Mouse (Mus musculus) hindbrain, postnatal 0 days (tissue): ENCODE measurements around the gene Ier5. TPM values are rescaled to one million over a fixed set of nuclear protein-coding genes. Genes with fewer than 3 reads are reported as not detected.

Experiments
- ATAC-seq: fragments of 200-750 bp; cut with Nextera tagmentation; 2 replicates; pipeline ENCODE4 v1.8.0; 2017; ENCODE audit warnings: mild to moderate bottlenecking, moderate TSS enrichment, moderate library complexity
- DNase-seq: peaks from one replicate; pipeline ENCODE4 v3.0.0-alpha.2; 2015; ENCODE audit warnings: low spot score
- H3K27ac ChIP-seq: fragments of 300-500 bp; sonication (generic); 2 replicates; pipeline ENCODE4 v1.5.1; 2014; ENCODE audit warnings: mild to moderate bottlenecking
- H3K27me3 ChIP-seq: fragments of 300-500 bp; sonication (generic); 2 replicates; pipeline ENCODE4 v1.6.1; 2014; ENCODE audit warnings: low read length, mixed read lengths; ENCODE audit not compliant: insufficient read depth
- H3K36me3 ChIP-seq: fragments of 300-500 bp; sonication (generic); 2 replicates; pipeline ENCODE4 v1.6.1; 2014; ENCODE audit warnings: low read length, mixed read lengths; ENCODE audit not compliant: insufficient read depth
- H3K4me1 ChIP-seq: fragments of 300-500 bp; sonication (generic); 2 replicates; pipeline ENCODE4 v1.6.1; 2014; ENCODE audit warnings: antibody characterized with exemption, low read length, mixed read lengths; ENCODE audit not compliant: insufficient read depth
- H3K4me2 ChIP-seq: fragments of 300-500 bp; sonication (generic); 2 replicates; pipeline ENCODE4 v1.6.1; 2014; ENCODE audit warnings: low read depth, mild to moderate bottlenecking, low read length, moderate library complexity, mixed read lengths
- H3K4me3 ChIP-seq: fragments of 300-500 bp; sonication (generic); 2 replicates; pipeline ENCODE4 v1.5.1; 2014; ENCODE audit warnings: low read length
- H3K9ac ChIP-seq: fragments of 300-500 bp; sonication (generic); replicated peaks from 2 replicates; pipeline ENCODE4 v1.6.1; 2014; ENCODE audit warnings: mild to moderate bottlenecking, low read length, moderate library complexity, mixed read lengths
- H3K9me3 ChIP-seq: fragments of 300-500 bp; sonication (generic); 2 replicates; pipeline ENCODE4 v1.6.1; 2016; ENCODE audit warnings: low read length, mixed read lengths
- CTCF ChIP-seq: IDR thresholded peaks from 2 replicates; pipeline ENCODE4 v1.5.1; 2016; ENCODE audit warnings: antibody characterized with exemption, control low read depth, low read depth
- WGBS: fragments of 180-500 bp; shearing (Covaris S2); extraction: QIAGEN DNeasy Blood & Tissue Kit; methylation state at CpG from one replicate; pipeline ENCODE4 v1.1.7; 2014; 5-methylcytosine and 5-hydroxymethylcytosine counted together
- polyA plus RNA-seq: library from polyadenylated mRNA; unstranded; fragments of >200 nt; fragmentation: Nextera tagmentation; extraction: Ambion mirVana; gene quantifications from 2 replicates; pipeline ENCODE4 v1.2.1, GENCODE M21; 2015
- total RNA-seq: library from RNA; depleted of rRNA; stranded (reverse); fragments of >200 nt; gene quantifications from 2 replicates; pipeline ENCODE4 v1.2.3, GENCODE M21; 2014

Gene Ier5
- total and polyA plus RNA-seq, 2 experiments from 2014 or later: 5.2 to 51.4 TPM

GRCm38 (mm10) chr1:155062057-155062456 lies 37.4 kb downstream of the Ier5 start:
- 91% methylated on average over 7 of the region's 7 CpGs for WGBS
- H3K4me3 ChIP-seq: no peak overlapping the region
- no peaks in the 10 kb centered on the region for H3K27me3 ChIP-seq
- H3K27ac ChIP-seq: no peak overlapping the region
- H3K4me2 ChIP-seq: no peak overlapping the region
- ATAC-seq (no peak), DNase-seq (no peak)
- TF ChIP-seq CTCF: no peak
- H3K36me3 ChIP-seq: no peaks in the 10 kb centered on the region
- H3K9me3 ChIP-seq: no peaks in the 10 kb centered on the region
- H3K4me1 ChIP-seq: peaks cover 20% of the 10 kb centered on the region
- no peak overlapping the region for H3K9ac ChIP-seq

DNA sequence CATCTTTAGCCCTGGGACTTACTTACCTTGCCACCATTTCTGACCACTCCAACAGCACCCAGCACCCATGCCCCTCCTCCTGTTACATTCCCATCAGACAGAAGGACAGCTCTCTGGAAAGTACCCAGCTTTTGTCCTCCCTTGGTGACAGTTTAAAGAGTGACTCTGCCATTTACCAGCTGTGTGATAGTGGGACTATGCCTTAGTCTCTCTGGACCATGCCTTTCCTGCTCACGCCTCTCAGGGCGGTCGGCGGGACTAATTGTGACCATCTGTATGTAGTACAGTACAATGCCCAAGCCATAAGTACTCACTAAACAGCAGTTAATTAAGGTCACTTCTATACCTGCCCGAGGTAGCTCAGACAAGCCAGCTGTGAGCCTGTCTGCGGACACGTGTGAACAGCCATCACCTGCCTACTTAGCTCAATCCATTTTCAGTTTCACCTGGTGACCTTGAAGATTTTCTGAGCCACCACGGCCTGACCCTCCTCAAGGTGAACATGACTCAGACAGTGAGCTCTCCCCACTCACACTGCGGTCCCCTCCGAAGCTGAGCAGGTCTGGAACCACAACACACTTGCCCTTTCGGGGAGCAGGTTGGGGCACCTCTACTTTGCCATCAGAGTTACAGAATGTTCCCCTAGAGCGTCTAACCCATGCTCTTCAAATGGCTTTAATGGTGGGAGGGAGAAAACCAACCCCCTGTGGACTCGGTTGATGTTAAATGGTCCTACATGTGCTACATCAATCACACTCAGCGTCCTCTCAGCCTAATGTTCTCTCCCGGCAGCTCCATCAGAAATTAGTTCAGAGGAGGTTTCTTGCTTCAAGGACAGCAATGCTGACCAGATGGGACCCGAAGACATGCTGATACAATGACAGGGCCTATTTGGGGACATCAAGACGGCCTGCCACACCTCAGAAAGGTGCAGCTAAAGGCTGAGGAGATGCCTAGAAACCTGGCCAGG lies 38.3 kb downstream of the Ier5 start:
- DNase-seq: no peak
- Histone ChIP-seq H3K4me3 (no peak overlapping the region), H3K9me3 (no peaks in the 10 kb centered on the region), H3K4me1 (peaks cover 23% of the 10 kb centered on the region), H3K36me3 (no peaks in the 10 kb centered on the region), H3K27me3 (no peaks in the 10 kb centered on the region), H3K27ac (peak overlapping the region; percentile 11; the same call in 1 of the 2 replicates), H3K9ac (no peak overlapping the region), H3K4me2 (no peak overlapping the region)
- TF ChIP-seq CTCF: no peak
- ATAC-seq: 0 out of 2 replicates have a peak, but pooled peaks have one; percentile 11
- WGBS: 69% methylated on average over 17 of the region's 17 CpGs

DNA sequence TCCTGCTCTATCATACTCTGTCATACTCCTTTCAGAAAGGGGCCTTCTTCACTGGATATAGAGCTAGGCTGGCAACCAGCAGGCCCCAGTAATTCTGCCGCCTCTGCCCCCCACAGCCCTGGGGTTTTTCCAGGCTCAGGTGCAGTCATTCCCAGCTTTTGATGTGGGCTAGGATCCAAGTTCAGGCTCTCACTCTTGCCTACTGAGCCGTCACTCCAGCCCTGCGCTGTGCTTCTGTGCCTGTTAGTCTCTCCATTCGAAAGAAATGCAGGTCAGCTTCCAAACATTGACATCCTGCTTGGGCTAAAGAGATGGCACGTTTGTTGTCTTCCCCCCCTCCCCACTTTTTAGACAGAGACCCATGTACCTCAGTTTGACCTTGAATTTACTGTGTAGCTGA lies 39.2 kb downstream of the Ier5 start:
- no peaks in the 10 kb centered on the region for H3K9me3 ChIP-seq
- H3K9ac ChIP-seq: no peak overlapping the region
- no peak overlapping the region for H3K4me3 ChIP-seq
- H3K27me3 ChIP-seq: no peaks in the 10 kb centered on the region
- no peaks in the 10 kb centered on the region for H3K36me3 ChIP-seq
- H3K4me2 ChIP-seq: no peak overlapping the region
- TF ChIP-seq CTCF: no peak
- DNase-seq (peak; percentile 42), ATAC-seq (no peak)
- WGBS: 41% methylated on average over 5 of the region's 5 CpGs
- H3K27ac ChIP-seq: no peak overlapping the region
- H3K4me1 ChIP-seq: peaks cover 24% of the 10 kb centered on the region

DNA sequence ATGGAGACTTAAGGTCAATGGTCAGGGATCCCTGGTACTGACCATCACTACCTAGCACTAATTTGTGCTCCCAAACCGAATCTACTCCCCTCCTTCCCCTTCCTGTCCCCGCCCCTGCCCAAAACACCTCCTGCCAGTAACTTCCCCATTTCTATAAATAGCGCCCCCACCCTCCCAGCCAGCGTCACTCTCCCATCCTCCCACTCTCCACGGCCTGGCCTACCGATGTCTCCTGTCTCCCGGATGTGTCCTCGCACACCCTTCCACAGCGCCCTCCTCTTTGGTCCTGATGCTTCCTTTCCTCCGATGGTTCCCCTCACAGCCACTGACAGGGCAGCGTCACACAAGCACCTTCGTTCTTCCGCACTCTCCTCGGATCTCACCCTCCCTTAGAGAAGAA lies 39.9 kb downstream of the Ier5 start:
- DNase-seq: no peak

DNA sequence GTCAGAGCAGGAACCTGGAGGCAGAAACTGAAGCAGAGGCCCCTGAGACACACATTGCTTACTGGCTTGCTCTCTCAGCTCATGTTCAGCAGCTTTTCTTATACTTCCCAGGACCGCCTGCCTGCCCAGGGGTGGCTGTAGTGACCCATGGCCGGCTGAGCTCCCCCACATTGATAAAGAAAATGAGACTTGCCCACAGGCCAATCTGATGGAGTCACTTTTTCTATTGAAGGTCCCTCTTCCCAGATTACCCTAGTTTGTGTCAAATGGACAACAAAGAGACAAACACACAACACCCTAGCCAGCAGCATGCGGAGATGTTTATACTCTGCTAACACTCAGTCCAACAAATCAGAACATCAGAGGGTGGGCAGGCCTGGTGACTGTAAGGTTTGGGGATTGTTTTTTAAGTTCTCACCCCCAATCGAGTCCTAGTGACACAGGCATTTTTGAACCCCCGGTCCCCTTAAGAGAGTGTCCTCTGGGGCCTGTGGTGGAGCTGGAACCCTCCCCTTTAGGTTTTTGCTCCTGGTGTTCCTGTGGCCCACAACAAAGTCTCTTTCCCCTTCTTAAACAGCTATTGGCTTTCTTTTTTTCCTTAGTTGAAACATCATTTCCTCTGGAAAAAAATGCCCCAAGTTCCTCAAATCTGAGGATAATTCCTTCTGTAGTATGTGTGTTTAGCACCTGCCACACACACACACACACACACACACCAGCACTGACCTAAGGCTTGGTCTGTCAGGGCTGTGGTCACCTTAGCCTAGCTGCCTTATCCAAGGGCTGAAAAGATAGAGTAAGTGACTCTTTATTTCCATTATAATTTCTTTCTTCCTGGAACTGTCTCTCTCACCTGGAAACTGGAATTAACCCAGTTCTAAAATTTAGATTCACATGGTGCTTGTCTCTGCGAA lies 41.1 kb downstream of the Ier5 start:
- 65% methylated on average over 6 of the region's 6 CpGs for WGBS
- no peak overlapping the region for H3K9ac ChIP-seq
- no peaks in the 10 kb centered on the region for H3K27me3 ChIP-seq
- ATAC-seq (no peak), DNase-seq (no peak)
- no peak overlapping the region for H3K27ac ChIP-seq
- no peaks in the 10 kb centered on the region for H3K9me3 ChIP-seq
- TF ChIP-seq CTCF: no peak
- no peaks in the 10 kb centered on the region for H3K36me3 ChIP-seq
- no peak overlapping the region for H3K4me3 ChIP-seq
- peaks cover 24% of the 10 kb centered on the region for H3K4me1 ChIP-seq
- H3K4me2 ChIP-seq: no peak overlapping the region

More for the DNA sequence above, 39.9 kb downstream of the Ier5 start:
- peaks cover 24% of the 10 kb centered on the region for H3K4me1 ChIP-seq
- 0 out of 2 replicates have a peak, but pooled peaks have one; percentile 6 for ATAC-seq
- H3K4me3 ChIP-seq: no peak overlapping the region
- H3K9ac ChIP-seq: no peak overlapping the region
- no peak overlapping the region for H3K27ac ChIP-seq
- 39% methylated on average over 14 of the region's 14 CpGs for WGBS
- no peaks in the 10 kb centered on the region for H3K27me3 ChIP-seq
- no peak for TF ChIP-seq CTCF
- H3K9me3 ChIP-seq: no peaks in the 10 kb centered on the region
- H3K36me3 ChIP-seq: no peaks in the 10 kb centered on the region
- no peak overlapping the region for H3K4me2 ChIP-seq

GRCm38 (mm10) chr1:155056166-155056565 lies 43.3 kb downstream of the Ier5 start:
- Histone ChIP-seq H3K4me3 (no peak overlapping the region), H3K4me1 (peaks cover 31% of the 10 kb centered on the region), H3K27ac (no peak overlapping the region), H3K4me2 (no peak overlapping the region), H3K36me3 (no peaks in the 10 kb centered on the region), H3K9me3 (no peaks in the 10 kb centered on the region), H3K27me3 (no peaks in the 10 kb centered on the region), H3K9ac (no peak overlapping the region)
- ATAC-seq (no peak), DNase-seq (no peak)
- TF ChIP-seq CTCF: no peak
- WGBS: 91% methylated on average over 1 of the region's 1 CpGs
